Mouse (Mus musculus) layer of hippocampus, adult 11-12 months (tissue): ENCODE results near the gene Lrrc66.

ENCODE experiments used
- DNase-seq: peaks from one replicate; pipeline ENCODE4 v3.0.0; 2022; ENCODE audit warnings: low spot score

Lrrc66 gene

GRCm38 (mm10) chr5:73558756-73559155 is 73.6 kb downstream of the Lrrc66 start:
- DNase-seq: no peak

- DNase-seq: no peak
Observed at GRCm38 (mm10) chr5:73556733-73557425, 75.4 kb downstream of the Lrrc66 start.
